Comparison of ENCODE assay signal across 9 mouse cellular contexts in genomic region chr3:130400716-130401559, GRCm38 (mm10).
DNase-seq lines count a peak whose midpoint lies in the region; ATAC-seq and TF ChIP-seq lines count a peak whose summit lies in the region.
"Had no signal": no experiment of that assay in that cellular context is flagged by ENCODE, and none has a peak within 500 bp of the region (broad histone marks: within the 10 kb centered on the region; RNA-seq: fewer than 3 reads in every experiment).

No protein-coding gene starts in this region.

- TF ChIP-seq POLR2A in brain, embryonic 14.5 days (IDR thresholded peaks at IDR 0.05; ENCODE audit: borderline replicate concordance, extremely low read depth, insufficient read depth, insufficient read length, poor library complexity, severe bottlenecking): no peak

- peaks cover 16% of the 10 kb centered on the region for H3K4me1 ChIP-seq in embryonic facial prominence, embryonic 13.5 days
- peaks cover 23% of the 10 kb centered on the region; the same call in 1 of the 2 replicates for H3K4me1 ChIP-seq in embryonic facial prominence, embryonic 10.5 days
- peaks cover 23% of the 10 kb centered on the region for H3K4me1 ChIP-seq in forebrain, embryonic 13.5 days

- no peak for DNase-seq in embryonic facial prominence, embryonic 10.5 days (ENCODE audit: low spot score)
- peak; percentile 9 for DNase-seq in brain, embryonic 14.5 days (ENCODE audit: low read depth)
- peak; percentile 50 to 57 for DNase-seq in layer of hippocampus, adult 18-20 months (ENCODE audit: low spot score in 2 of 2)
- DNase-seq in lung, postnatal 25 days (ENCODE audit: low spot score): peak; percentile 54
- no peak for DNase-seq in T-cell, adult 2 months (ENCODE audit: low spot score)
- DNase-seq in spleen, postnatal 14 days (ENCODE audit: low spot score in 2 of 2): no peak

- no peak overlapping the region for H3K9ac ChIP-seq in embryonic facial prominence, embryonic 13.5 days
- no peak overlapping the region for H3K9ac ChIP-seq in forebrain, embryonic 13.5 days

- peak overlapping the region; percentile 24 for H3K27ac ChIP-seq in embryonic facial prominence, embryonic 13.5 days
- no peak overlapping the region for H3K27ac ChIP-seq in embryonic facial prominence, embryonic 10.5 days (replicated peaks)
- H3K27ac ChIP-seq in forebrain, embryonic 13.5 days: no peak overlapping the region

- no peak for ATAC-seq in embryonic facial prominence, embryonic 13.5 days (ENCODE audit: insufficient number of reproducible peaks, insufficient read depth, low FRiP score, low TSS enrichment, low read depth)
- no peak for ATAC-seq in forebrain, embryonic 13.5 days

- no peak overlapping the region for H3K4me3 ChIP-seq in embryonic facial prominence, embryonic 13.5 days
- no peak overlapping the region for H3K4me3 ChIP-seq in embryonic facial prominence, embryonic 10.5 days
- H3K4me3 ChIP-seq in forebrain, embryonic 13.5 days: no peak overlapping the region
- H3K4me3 ChIP-seq: erythroblast, embryonic 14.5 days had no signal

- 38% methylated on average over 13 of the region's 13 CpGs for WGBS in embryonic facial prominence, embryonic 13.5 days
- WGBS in embryonic facial prominence, embryonic 10.5 days: 86% methylated on average over 13 of the region's 13 CpGs
- 64% methylated on average over 13 of the region's 13 CpGs for WGBS in forebrain, embryonic 13.5 days

- H3K36me3 ChIP-seq in embryonic facial prominence, embryonic 13.5 days: no peaks in the 10 kb centered on the region
- H3K36me3 ChIP-seq in embryonic facial prominence, embryonic 10.5 days (replicated peaks): no peaks in the 10 kb centered on the region
- H3K36me3 ChIP-seq in forebrain, embryonic 13.5 days (ENCODE audit: poor library complexity, severe bottlenecking): no peaks in the 10 kb centered on the region

- no peaks in the 10 kb centered on the region for H3K9me3 ChIP-seq in embryonic facial prominence, embryonic 13.5 days
- H3K9me3 ChIP-seq in embryonic facial prominence, embryonic 10.5 days: no peaks in the 10 kb centered on the region
- H3K9me3 ChIP-seq in forebrain, embryonic 13.5 days (replicated peaks): no peaks in the 10 kb centered on the region

- H3K4me2 ChIP-seq in embryonic facial prominence, embryonic 13.5 days: peak overlapping the region; percentile 27
- no peak overlapping the region for H3K4me2 ChIP-seq in forebrain, embryonic 13.5 days

- no peak for TF ChIP-seq CTCF in brain, embryonic 14.5 days (IDR thresholded peaks at IDR 0.05; ENCODE audit: borderline replicate concordance, extremely low read depth, insufficient read depth, insufficient read length)

- no peaks in the 10 kb centered on the region; the same call in 1 of the 2 replicates for H3K27me3 ChIP-seq in embryonic facial prominence, embryonic 13.5 days
- H3K27me3 ChIP-seq in embryonic facial prominence, embryonic 10.5 days (replicated peaks; ENCODE audit: low read depth, poor library complexity, severe bottlenecking): no peaks in the 10 kb centered on the region
- no peaks in the 10 kb centered on the region for H3K27me3 ChIP-seq in forebrain, embryonic 13.5 days

Comparison
In these comparisons a context has a peak if more than half of its experiments do, and no peak if none do; other contexts are left out.
1. DNase-seq: peak in brain, embryonic 14.5 days (single experiment), layer of hippocampus, adult 18-20 months (2 of 2) and lung, postnatal 25 days (single experiment); none in embryonic facial prominence, embryonic 10.5 days (single experiment), T-cell, adult 2 months (single experiment) and spleen, postnatal 14 days (0 of 2).